Mouse (Mus musculus) cerebellum, adult 2 months (tissue): Measurements from ENCODE around the gene Med13l.

Experiments
- CTCF ChIP-seq: fragments of 200-500 bp; IDR thresholded peaks from 2 replicates; pipeline ENCODE4 v1.5.1; 2011; ENCODE audit warnings: low read depth, mild to moderate bottlenecking, control low read depth, low read length, moderate library complexity, borderline replicate concordance; ENCODE audit not compliant: insufficient read depth
- POLR2A ChIP-seq: fragments of 200-500 bp; IDR thresholded peaks from 2 replicates; pipeline ENCODE4 v1.6.1; 2011; ENCODE audit warnings: low read length, control low read depth, borderline replicate concordance; ENCODE audit not compliant: insufficient read depth

GRCm38 (mm10) chr5:118707501-118707900 is 147.0 kb downstream of the Med13l start:
- no peak for TF ChIP-seq POLR2A
- TF ChIP-seq CTCF, result no peak
